Mouse (Mus musculus) cerebellum, adult (tissue): ENCODE measurements around the gene Klhdc8a.

Experiments
- ATAC-seq: cut with Nextera tagmentation; 2 replicates; pipeline ENCODE4 v1.9.2; 2017; ENCODE audit warnings: mild to moderate bottlenecking, moderate library complexity, mixed read lengths; ENCODE audit not compliant: insufficient number of reproducible peaks, low FRiP score, low TSS enrichment

Gene Klhdc8a

GRCm38 (mm10) chr1:132289965-132290364 is 8.5 kb upstream of the Klhdc8a start:
- peak; percentile 62; the same call in 1 of the 2 replicates for ATAC-seq

- no peak for ATAC-seq
These were observed 7.3 kb upstream of the Klhdc8a start for GRCm38 (mm10) chr1:132290921-132291675.

GRCm38 (mm10) chr1:132291706-132292105 is 6.7 kb upstream of the Klhdc8a start:
- no peak for ATAC-seq

GRCm38 (mm10) chr1:132292318-132293129 is 5.9 kb upstream of the Klhdc8a start:
- ATAC-seq, result no peak

- no peak for ATAC-seq
These were observed 2.9 kb upstream of the Klhdc8a start for GRCm38 (mm10) chr1:132295506-132295905.

GRCm38 (mm10) chr1:132296051-132296450 is 2.4 kb upstream of the Klhdc8a start:
- no peak for ATAC-seq

- ATAC-seq, result peak; percentile 45; the same call in 1 of the 2 replicates
These were observed 507 bp downstream of the Klhdc8a start for GRCm38 (mm10) chr1:132298801-132299464.

- no peak for ATAC-seq
These were observed 1.3 kb downstream of the Klhdc8a start for GRCm38 (mm10) chr1:132299744-132300143.

GRCm38 (mm10) chr1:132301242-132301641 is 2.8 kb downstream of the Klhdc8a start:
- ATAC-seq, result no peak

GRCm38 (mm10) chr1:132302341-132302866 is 4.0 kb downstream of the Klhdc8a start:
- no peak for ATAC-seq

- no peak for ATAC-seq
These were observed 6.3 kb downstream of the Klhdc8a start for GRCm38 (mm10) chr1:132304618-132305214.

- no peak for ATAC-seq
These were observed 7.7 kb downstream of the Klhdc8a start for GRCm38 (mm10) chr1:132306160-132306559.

GRCm38 (mm10) chr1:132306808-132307207 is 8.4 kb downstream of the Klhdc8a start:
- ATAC-seq, result no peak

- no peak for ATAC-seq
These were observed 9.5 kb downstream of the Klhdc8a start for GRCm38 (mm10) chr1:132307962-132308361.

- ATAC-seq, result no peak
These were observed 10.2 kb downstream of the Klhdc8a start for GRCm38 (mm10) chr1:132308674-132309073.

GRCm38 (mm10) chr1:132310754-132311153 is 12.3 kb downstream of the Klhdc8a start:
- ATAC-seq, result no peak

- ATAC-seq, result no peak
These were observed 12.9 kb downstream of the Klhdc8a start for GRCm38 (mm10) chr1:132311174-132311859.

- ATAC-seq, result no peak
These were observed 13.6 kb downstream of the Klhdc8a start for GRCm38 (mm10) chr1:132312043-132312442.

GRCm38 (mm10) chr1:132312703-132313102 is 14.3 kb downstream of the Klhdc8a start:
- no peak for ATAC-seq
